Mouse (Mus musculus) gastrocnemius, postnatal 10 days (tissue): Measurements from ENCODE around the gene Trpm8. TPM values are rescaled to one million over a fixed set of nuclear protein-coding genes. Genes with fewer than 3 reads are reported as not detected.

ENCODE experiments used
- DNase-seq: peaks from one replicate; pipeline ENCODE4 v3.0.0; 2021; ENCODE audit warnings: mixed read lengths
- total RNA-seq, 2 experiments: library from RNA; stranded (reverse); gene quantifications; 2 replicates each; pipeline ENCODE4 v1.2.3; 2021

Trpm8 gene
- total RNA-seq, 2 experiments from 2014 or later: not detected

- DNase-seq: no peak
Measured at GRCm38 (mm10) chr1:88284946-88285320, 7.5 kb downstream of the Trpm8 start.

- DNase-seq: no peak
Measured at GRCm38 (mm10) chr1:88285652-88286051, 8.2 kb downstream of the Trpm8 start.

GRCm38 (mm10) chr1:88286136-88286845, 8.8 kb downstream of the Trpm8 start:
- DNase-seq: no peak

DNA sequence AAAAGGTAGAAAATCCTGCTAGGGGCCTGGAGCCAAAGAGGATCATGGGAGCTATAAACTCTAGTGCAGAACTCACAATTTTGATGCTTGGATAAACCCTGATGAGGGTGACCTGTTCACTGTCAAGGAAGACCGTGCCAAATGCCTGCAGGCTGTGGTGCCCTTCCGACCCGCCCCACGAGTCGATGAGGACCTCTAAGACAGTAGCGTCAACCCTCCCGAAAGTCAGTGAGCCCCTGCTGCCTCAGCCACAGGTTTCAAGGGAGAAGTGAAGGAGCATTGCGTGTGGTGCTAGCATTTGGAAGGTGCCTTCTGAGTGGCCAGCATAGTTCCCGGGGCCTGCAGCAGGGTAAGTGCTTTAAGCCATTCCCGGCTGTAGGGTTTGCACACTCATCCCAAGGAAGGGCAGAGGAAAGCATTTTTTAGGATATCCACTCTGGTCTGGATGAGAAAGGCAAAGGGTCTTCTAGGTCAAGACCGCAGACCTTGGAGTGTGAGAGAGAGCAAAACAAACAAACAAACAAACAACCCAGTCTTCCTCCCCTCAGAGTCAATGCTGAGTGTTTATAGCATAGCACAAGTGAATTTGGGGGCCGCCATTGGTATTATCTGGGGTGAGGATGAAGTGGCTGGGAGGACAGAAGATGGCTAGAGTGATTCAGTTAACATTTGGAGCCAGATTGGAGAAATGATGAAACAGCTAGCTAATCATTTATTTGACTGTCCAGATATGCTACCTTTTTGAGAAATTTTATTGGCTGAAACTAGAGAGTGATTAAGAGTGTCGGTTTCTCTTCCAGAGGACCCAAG, 9.6 kb downstream of the Trpm8 start:
- no peak for DNase-seq

- peak; percentile 71 for DNase-seq
Measured at GRCm38 (mm10) chr1:88287697-88287980, 10.2 kb downstream of the Trpm8 start.

DNA sequence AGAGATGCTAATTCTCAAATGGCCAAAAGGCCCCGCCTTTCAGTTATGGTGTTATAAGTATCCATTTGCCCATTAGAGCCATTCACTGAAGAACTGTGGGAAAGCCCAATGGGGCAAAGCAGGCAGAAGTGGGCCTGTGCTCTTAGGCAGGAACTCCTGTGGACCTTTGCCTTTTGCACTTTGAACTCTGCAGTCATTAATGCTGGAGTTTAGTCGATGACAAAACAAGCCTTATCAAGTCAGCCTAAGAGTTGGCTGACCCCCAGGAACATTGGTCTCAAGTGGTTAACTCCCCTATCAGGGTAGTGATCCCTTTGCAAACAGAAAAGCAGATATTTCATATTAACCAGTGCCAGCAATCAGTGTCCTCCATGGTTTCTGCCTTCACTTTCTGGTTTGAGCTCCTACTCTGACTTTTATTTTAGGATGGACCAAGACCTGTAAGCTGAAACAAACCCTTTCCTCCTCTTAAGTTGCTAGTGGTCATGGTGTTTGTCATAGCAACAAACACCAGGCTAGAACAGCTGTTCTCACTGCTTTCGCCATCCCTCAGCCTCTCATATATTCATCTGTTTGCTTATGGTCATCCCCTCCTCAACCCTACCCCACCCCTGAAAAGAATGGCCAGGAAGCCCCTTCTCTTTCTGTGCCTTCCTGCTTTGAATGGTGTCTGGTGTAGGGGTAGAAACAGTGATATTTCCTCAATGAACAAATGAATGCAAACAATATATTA, 10.8 kb downstream of the Trpm8 start:
- no peak for DNase-seq

- DNase-seq: no peak
Measured at GRCm38 (mm10) chr1:88288789-88289127, 11.3 kb downstream of the Trpm8 start.

DNA sequence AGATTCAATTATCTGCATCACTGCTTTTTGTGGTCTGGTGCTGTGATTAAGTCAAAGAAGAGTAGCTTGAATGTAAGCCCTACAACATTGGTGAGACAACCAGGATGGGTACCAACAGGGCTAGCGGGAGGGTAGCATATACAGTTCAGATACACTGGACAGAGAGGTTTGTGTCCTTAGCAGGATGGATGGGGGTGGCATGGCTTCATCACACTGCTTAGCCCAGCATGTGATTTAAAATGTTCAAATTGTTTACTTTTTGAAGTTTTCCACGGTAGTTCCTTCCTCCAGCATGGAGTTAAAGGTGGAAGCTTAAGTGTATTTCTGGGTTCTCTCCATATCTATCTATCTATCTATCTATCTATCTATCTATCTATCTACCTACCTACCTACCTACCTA, 11.7 kb downstream of the Trpm8 start:
- DNase-seq: no peak

DNA sequence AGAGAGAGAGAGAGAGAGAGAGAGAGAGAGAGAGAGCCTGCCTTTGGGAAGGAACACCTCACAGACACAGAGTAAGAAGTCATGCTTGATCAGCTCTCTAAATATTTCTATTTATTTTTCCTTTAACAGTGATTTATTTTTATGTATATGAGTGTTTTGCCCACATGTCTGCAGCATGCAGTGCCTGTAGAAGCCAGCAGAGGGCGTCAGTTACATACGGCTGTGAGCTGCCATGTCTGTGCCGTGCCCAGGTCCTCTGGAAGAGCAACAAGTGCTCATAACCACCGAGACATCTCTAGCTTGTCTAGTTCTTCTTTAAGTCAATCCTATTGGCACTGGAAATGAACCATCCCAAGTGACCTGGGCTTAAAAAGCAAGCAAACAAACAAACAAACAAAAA, 12.5 kb downstream of the Trpm8 start:
- DNase-seq: peak; percentile 69

- no peak for DNase-seq
Measured at GRCm38 (mm10) chr1:88290511-88290910, 13.1 kb downstream of the Trpm8 start.

DNA sequence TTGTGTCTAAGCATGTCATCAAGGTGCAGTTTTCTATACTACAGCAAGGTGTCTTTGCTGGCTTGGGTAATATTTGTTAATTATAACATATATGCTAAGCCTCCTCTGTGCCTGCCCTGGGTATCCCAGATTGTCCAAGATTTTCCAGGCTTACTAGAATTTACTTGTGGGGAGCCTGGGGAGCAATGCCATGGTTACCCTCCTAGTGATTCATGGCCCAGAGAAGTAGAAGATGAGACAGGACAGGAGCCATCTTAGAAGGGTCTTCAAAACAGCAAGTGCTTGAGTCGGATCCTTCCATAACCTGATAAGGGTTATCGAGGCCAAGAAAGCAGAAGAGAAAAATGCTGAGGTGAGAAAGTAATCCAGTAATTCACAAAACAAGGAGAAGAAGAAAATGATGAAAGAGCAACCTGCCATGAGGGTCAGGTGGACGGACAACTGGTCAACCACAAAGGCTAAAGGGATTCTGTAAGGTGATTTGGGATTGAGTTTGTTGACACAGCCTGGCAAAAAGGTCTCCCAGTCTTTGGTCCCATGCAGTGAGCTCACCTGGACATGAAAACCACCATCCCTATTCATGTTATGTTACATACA, 14.0 kb downstream of the Trpm8 start:
- DNase-seq: no peak

DNA sequence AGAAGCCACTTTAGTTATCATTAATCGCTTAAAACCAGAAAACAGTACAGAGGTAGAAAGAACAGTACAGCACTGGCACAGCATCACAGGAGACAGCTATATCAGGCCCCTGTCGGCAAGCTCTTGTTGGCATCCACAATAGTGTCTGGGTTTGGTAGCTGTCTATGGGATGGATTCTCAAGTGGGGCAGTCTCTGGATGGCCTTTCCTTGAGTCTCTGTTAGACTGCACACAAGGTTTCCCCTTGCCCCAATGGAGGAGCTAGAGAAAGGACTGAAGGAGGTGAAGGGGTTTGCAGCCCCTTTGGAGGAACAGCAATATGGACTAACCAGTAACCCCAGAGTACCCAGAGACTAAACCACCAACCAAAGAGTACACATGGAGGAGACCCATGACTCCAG, 14.6 kb downstream of the Trpm8 start:
- DNase-seq: no peak

GRCm38 (mm10) chr1:88294650-88295049, 17.2 kb downstream of the Trpm8 start:
- DNase-seq: no peak

GRCm38 (mm10) chr1:88296171-88296920, 18.9 kb downstream of the Trpm8 start:
- no peak for DNase-seq

GRCm38 (mm10) chr1:88297480-88298258, 20.2 kb downstream of the Trpm8 start:
- no peak for DNase-seq

- DNase-seq: no peak
Measured at GRCm38 (mm10) chr1:88298686-88299528, 21.4 kb downstream of the Trpm8 start.

GRCm38 (mm10) chr1:88299529-88299945, 22.1 kb downstream of the Trpm8 start:
- no peak for DNase-seq

DNA sequence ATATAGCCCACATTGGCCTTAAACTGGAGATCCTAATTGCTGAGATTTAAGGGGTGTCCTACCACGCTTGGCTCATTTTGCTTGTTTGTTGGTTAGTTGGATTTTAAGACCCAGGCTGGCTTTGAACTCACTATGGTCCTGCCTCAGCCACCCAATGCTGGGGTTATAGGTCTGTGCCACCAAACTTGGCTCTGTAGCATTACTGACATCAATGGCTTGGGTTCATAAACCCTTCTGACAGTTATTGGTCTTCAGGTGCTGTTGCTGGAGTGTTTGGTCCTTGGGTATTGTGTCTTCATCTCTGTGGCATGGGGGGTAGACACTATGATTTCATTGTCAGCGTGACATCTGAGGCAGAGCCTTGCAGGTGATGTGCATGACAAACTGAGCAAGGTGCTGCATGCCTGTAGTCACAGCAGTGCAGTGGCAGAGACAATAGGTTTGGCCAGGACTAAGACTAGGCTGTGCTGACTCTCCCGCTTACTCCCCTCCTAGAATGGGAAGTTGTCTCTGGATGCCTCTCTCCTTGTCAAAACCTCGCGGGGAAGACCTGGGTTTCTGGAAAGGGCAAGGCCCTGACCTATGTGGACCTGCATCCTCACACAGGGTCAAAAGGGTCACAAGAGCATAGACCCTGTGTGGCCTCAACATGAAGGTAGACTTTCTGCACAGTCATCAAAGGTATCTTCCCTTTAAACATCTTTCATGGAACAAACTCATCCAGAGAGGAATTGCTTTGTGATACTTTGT, 23.0 kb downstream of the Trpm8 start:
- DNase-seq: no peak

DNA sequence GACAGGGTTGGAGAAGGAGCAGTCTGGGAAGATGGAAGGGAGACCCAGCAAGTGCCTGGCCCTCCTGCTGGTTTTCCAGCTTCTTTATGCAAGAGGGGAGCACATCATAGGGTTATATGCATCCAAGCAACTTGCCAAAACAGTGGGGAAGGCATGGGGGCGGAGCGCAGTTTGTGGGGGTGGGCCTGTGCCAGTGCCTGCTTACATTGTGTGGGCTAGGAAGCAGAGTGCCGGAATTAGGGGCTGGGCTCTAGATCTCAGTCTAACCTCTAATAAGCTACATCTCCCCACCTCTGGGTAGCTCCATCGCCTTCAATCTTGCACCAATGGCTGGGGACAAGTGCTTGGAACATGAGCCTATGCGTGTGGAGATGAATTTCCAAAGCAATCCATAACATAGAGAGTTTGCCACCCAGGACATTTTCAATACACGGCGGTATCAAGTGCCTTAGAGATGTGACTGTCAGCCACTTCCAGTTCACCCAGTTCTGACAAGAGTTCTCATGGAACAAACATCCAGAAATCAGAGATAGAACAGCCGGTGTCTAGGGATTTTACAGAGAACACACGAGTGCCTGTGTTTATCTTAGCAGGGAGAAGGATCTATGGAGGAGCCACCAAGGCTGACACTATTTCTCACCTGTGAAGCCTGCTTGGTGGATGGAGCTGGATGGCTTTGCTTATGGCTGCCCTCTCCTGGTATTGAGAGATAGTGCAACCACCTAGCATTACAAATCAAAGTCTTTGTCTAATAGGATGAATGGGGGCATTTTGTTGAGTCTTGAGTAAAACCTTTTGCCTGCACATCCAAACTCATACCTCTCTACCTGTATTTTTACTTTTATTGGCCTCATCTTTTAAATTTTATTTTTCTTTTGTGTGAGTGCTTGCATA, 23.9 kb downstream of the Trpm8 start:
- no peak for DNase-seq
